Mouse (Mus musculus) midbrain, embryonic 16.5 days (tissue): ENCODE measurements at regions not wholly inside any gene's neighbourhood (a gene's known extent, or its start where the extent isn't known, plus 50 kb on each side); places are given as distances from the start of the nearest gene placed in this dataset.

Source experiments
- ATAC-seq: fragments of 200-750 bp; cut with Nextera tagmentation; 2 replicates; pipeline ENCODE4 v1.8.0; 2017; ENCODE audit warnings: moderate TSS enrichment
- H3K27ac ChIP-seq: fragments of 300-500 bp; sonication (generic); 2 replicates; pipeline ENCODE4 v1.5.1; 2014; ENCODE audit warnings: mild to moderate bottlenecking, low read length, mixed read lengths
- H3K27me3 ChIP-seq: fragments of 300-500 bp; sonication (generic); 2 replicates; pipeline ENCODE4 v1.6.1; 2014; ENCODE audit warnings: low read depth, low read length, mixed read lengths; ENCODE audit not compliant: control insufficient read depth, insufficient read depth
- H3K36me3 ChIP-seq: fragments of 300-500 bp; sonication (generic); 2 replicates; pipeline ENCODE4 v1.6.1; 2014; ENCODE audit warnings: mild to moderate bottlenecking, low read length, moderate library complexity, mixed read lengths; ENCODE audit not compliant: control insufficient read depth, insufficient read depth
- H3K4me1 ChIP-seq: fragments of 300-500 bp; sonication (generic); 2 replicates; pipeline ENCODE4 v1.6.1; 2014; ENCODE audit warnings: mild to moderate bottlenecking, low read length, mixed read lengths; ENCODE audit not compliant: control insufficient read depth, insufficient read depth
- H3K4me2 ChIP-seq: fragments of 300-500 bp; sonication (generic); 2 replicates; pipeline ENCODE4 v1.6.1; 2014; ENCODE audit warnings: mild to moderate bottlenecking, low read length, mixed read lengths
- H3K4me3 ChIP-seq: fragments of 300-500 bp; sonication (generic); 2 replicates; pipeline ENCODE4 v1.5.1; 2014; ENCODE audit warnings: low read depth, mild to moderate bottlenecking, low read length, moderate library complexity, mixed read lengths
- H3K9ac ChIP-seq: fragments of 300-500 bp; sonication (generic); 2 replicates; pipeline ENCODE4 v1.6.1; 2014; ENCODE audit warnings: low read depth, low read length, mixed read lengths
- H3K9me3 ChIP-seq: fragments of 300-500 bp; sonication (generic); replicated peaks from 2 replicates; pipeline ENCODE4 v1.6.1; 2014; ENCODE audit warnings: mild to moderate bottlenecking, low read length, mixed read lengths; ENCODE audit not compliant: control insufficient read depth, poor library complexity, severe bottlenecking
- WGBS: fragments of 180-500 bp; shearing (Covaris S2); extraction: QIAGEN DNeasy Blood & Tissue Kit; methylation state at CpG from one replicate; pipeline ENCODE4 v1.1.7; 2014; 5-methylcytosine and 5-hydroxymethylcytosine counted together

DNA sequence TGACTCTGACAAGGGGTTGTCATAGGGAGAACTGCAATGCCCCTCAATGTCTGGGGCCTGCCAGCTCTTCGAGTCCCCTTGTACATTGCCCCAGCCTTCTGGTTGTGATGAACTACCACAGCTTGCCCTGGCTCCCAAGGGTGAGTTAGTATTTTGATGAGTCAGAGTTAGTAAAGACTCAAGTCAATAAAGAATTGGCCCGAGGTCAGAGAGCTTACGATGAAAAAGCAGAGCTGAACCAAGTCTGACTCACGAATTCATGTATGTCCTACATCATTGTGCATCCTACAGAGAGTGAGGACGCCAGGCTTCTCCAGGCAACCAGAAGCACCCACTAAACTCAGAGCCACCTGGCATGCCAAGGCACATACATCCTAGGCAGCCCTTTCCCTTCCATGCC is 60.2 kb upstream of the Gdnf start:
- Histone ChIP-seq H3K4me3 (no peak overlapping the region), H3K27ac (no peak overlapping the region), H3K36me3 (no peaks in the 10 kb centered on the region), H3K27me3 (no peaks in the 10 kb centered on the region), H3K4me1 (no peaks in the 10 kb centered on the region), H3K9ac (no peak overlapping the region), H3K9me3 (no peaks in the 10 kb centered on the region), H3K4me2 (no peak overlapping the region)
- 91% methylated on average over 5 of the region's 5 CpGs for WGBS
- ATAC-seq: no peak
